Mouse (Mus musculus): ENCODE results near the gene Tmem151b. TPM values are rescaled to one million over a fixed set of nuclear protein-coding genes. Genes with fewer than 3 reads are reported as not detected.
A peak's percentile ranks its signal among the peaks of the same experiment; 100 is the strongest.

Tmem151b gene
- polyA plus RNA-seq, 1 experiment from 2014 or later = 8.5 TPM

GRCm38 (mm10) chr17:45568990-45569389, 19.5 kb upstream of the Tmem151b start:
- H3K9me3 ChIP-seq = no peaks in the 10 kb centered on the region
- peaks cover 59% of the 10 kb centered on the region for H3K4me1 ChIP-seq
- no peaks in the 10 kb centered on the region for H3K27me3 ChIP-seq
- no peak overlapping the region for H3K9ac ChIP-seq
- H3K36me3 ChIP-seq (replicated peaks) = peaks cover 65% of the 10 kb centered on the region
- no peak overlapping the region for H3K4me2 ChIP-seq
- H3K27ac ChIP-seq = no peak overlapping the region
- ATAC-seq (ENCODE audit: low FRiP score) = no peak
- 89% methylated on average over 12 of the region's 12 CpGs for WGBS
- no peak overlapping the region for H3K4me3 ChIP-seq (replicated peaks)

GRCm38 (mm10) chr17:45567162-45567601, 17.7 kb upstream of the Tmem151b start:
- H3K9ac ChIP-seq = no peak overlapping the region
- ATAC-seq (ENCODE audit: low FRiP score) = no peak
- no peaks in the 10 kb centered on the region for H3K27me3 ChIP-seq
- WGBS = 25% methylated on average over 4 of the region's 4 CpGs
- no peak overlapping the region for H3K4me2 ChIP-seq
- H3K9me3 ChIP-seq = no peaks in the 10 kb centered on the region
- H3K4me3 ChIP-seq (replicated peaks) = no peak overlapping the region
- 0 out of 2 replicates have a peak overlapping the region, but pooled peaks have one; percentile 37 for H3K27ac ChIP-seq
- H3K36me3 ChIP-seq (replicated peaks) = peaks cover 65% of the 10 kb centered on the region
- H3K4me1 ChIP-seq = peaks cover 59% of the 10 kb centered on the region

- 69% methylated on average over 18 of the region's 18 CpGs for WGBS
- peaks cover 63% of the 10 kb centered on the region for H3K36me3 ChIP-seq (replicated peaks)
- H3K4me1 ChIP-seq = peaks cover 53% of the 10 kb centered on the region
- no peak overlapping the region for H3K4me3 ChIP-seq (replicated peaks)
- H3K27ac ChIP-seq = 0 out of 2 replicates have a peak overlapping the region, but pooled peaks have one; percentile 37
- no peaks in the 10 kb centered on the region for H3K27me3 ChIP-seq
- ATAC-seq (ENCODE audit: low FRiP score) = no peak
- no peaks in the 10 kb centered on the region for H3K9me3 ChIP-seq
- 0 out of 2 replicates have a peak overlapping the region, but pooled peaks have one; percentile 1 for H3K4me2 ChIP-seq
- no peak overlapping the region for H3K9ac ChIP-seq
These were observed 17.1 kb upstream of the Tmem151b start for GRCm38 (mm10) chr17:45566360-45567161.

- Histone ChIP-seq H3K36me3 (replicated peaks) (peaks cover 57% of the 10 kb centered on the region), H3K4me3 (replicated peaks) (no peak overlapping the region), H3K4me1 (peaks cover 48% of the 10 kb centered on the region), H3K9me3 (no peaks in the 10 kb centered on the region), H3K9ac (no peak overlapping the region), H3K27me3 (no peaks in the 10 kb centered on the region), H3K4me2 (no peak overlapping the region), H3K27ac (0 out of 2 replicates have a peak overlapping the region, but pooled peaks have one; percentile 31)
- ATAC-seq (ENCODE audit: low FRiP score) = no peak
- WGBS = 90% methylated on average over 1 of the region's 1 CpGs
These were observed 16.5 kb upstream of the Tmem151b start for GRCm38 (mm10) chr17:45566031-45566359.

GRCm38 (mm10) chr17:45565103-45565502, 15.6 kb upstream of the Tmem151b start:
- Histone ChIP-seq H3K36me3 (replicated peaks) (peaks cover 48% of the 10 kb centered on the region), H3K9me3 (no peaks in the 10 kb centered on the region), H3K4me3 (replicated peaks) (peak overlapping the region; percentile 83), H3K9ac (peak overlapping the region; percentile 95), H3K27me3 (no peaks in the 10 kb centered on the region), H3K4me1 (peaks cover 44% of the 10 kb centered on the region), H3K4me2 (peak overlapping the region; percentile 74), H3K27ac (0 out of 2 replicates have a peak overlapping the region, but pooled peaks have one; percentile 92)
- WGBS = 93% methylated on average over 11 of the region's 11 CpGs
- ATAC-seq (ENCODE audit: low FRiP score) = no peak

GRCm38 (mm10) chr17:45564531-45565084, 15.1 kb upstream of the Tmem151b start:
- Histone ChIP-seq H3K9ac (peak overlapping the region; percentile 95), H3K4me2 (peak overlapping the region; percentile 74), H3K27ac (peak overlapping the region; percentile 92), H3K4me3 (replicated peaks) (peak overlapping the region; percentile 83), H3K9me3 (no peaks in the 10 kb centered on the region), H3K27me3 (no peaks in the 10 kb centered on the region), H3K4me1 (peaks cover 41% of the 10 kb centered on the region), H3K36me3 (replicated peaks) (peaks cover 43% of the 10 kb centered on the region)
- 13% methylated on average over 18 of the region's 18 CpGs for WGBS
- ATAC-seq (ENCODE audit: low FRiP score) = no peak; the same call in 1 of the 2 replicates

- H3K36me3 ChIP-seq (replicated peaks) = peaks cover 36% of the 10 kb centered on the region
- peak within 1 kb of the TSS; percentile 74 for H3K4me2 ChIP-seq
- H3K27me3 ChIP-seq = no peaks in the 10 kb centered on the region; the same call in 1 of the 2 replicates
- peak within 1 kb of the TSS; percentile 83 for H3K4me3 ChIP-seq (replicated peaks)
- peak within 1 kb of the TSS; percentile 95 for H3K9ac ChIP-seq
- peaks cover 34% of the 10 kb centered on the region for H3K4me1 ChIP-seq
- WGBS = 3% methylated on average over 49 of the region's 61 CpGs
- no peaks in the 10 kb centered on the region for H3K9me3 ChIP-seq
- peak within 1 kb of the TSS; percentile 92 for H3K27ac ChIP-seq
- peak; percentile 90 for ATAC-seq (ENCODE audit: low FRiP score)
These were observed 14.4 kb upstream of the Tmem151b start, which contains the start of gene Slc35b2 for GRCm38 (mm10) chr17:45563655-45564530. Slc35b2 (plus strand) TSS chr17:45563874.

- WGBS = 81% methylated on average over 12 of the region's 12 CpGs
These were observed 13.7 kb upstream of the Tmem151b start for GRCm38 (mm10) chr17:45563216-45563615.

GRCm38 (mm10) chr17:45559732-45560525, 10.5 kb upstream of the Tmem151b start:
- Histone ChIP-seq H3K9ac (no peak overlapping the region), H3K36me3 (replicated peaks) (no peaks in the 10 kb centered on the region), H3K27me3 (peaks cover 24% of the 10 kb centered on the region), H3K4me2 (no peak overlapping the region), H3K27ac (no peak overlapping the region), H3K4me3 (replicated peaks) (no peak overlapping the region), H3K4me1 (peaks cover 27% of the 10 kb centered on the region), H3K9me3 (no peaks in the 10 kb centered on the region)
- WGBS = 91% methylated on average over 15 of the region's 15 CpGs
- no peak for ATAC-seq (ENCODE audit: low FRiP score)

More at GRCm38 (mm10) chr17:45563216-45563615, 13.7 kb upstream of the Tmem151b start:
- no peak for ATAC-seq (ENCODE audit: low FRiP score)
- H3K4me1 ChIP-seq = peaks cover 27% of the 10 kb centered on the region
- H3K9me3 ChIP-seq = no peaks in the 10 kb centered on the region
- H3K4me3 ChIP-seq (replicated peaks) = peak overlapping the region; percentile 83; the same call in 1 of the 2 replicates
- no peak overlapping the region for H3K4me2 ChIP-seq
- H3K36me3 ChIP-seq (replicated peaks) = peaks cover 29% of the 10 kb centered on the region
- H3K9ac ChIP-seq = no peak overlapping the region
- H3K27me3 ChIP-seq = peaks cover under 1% of the 10 kb centered on the region; the same call in 1 of the 2 replicates
- no peak overlapping the region for H3K27ac ChIP-seq

GRCm38 (mm10) chr17:45557998-45558862, 8.8 kb upstream of the Tmem151b start:
- H3K4me1 ChIP-seq = peaks cover 22% of the 10 kb centered on the region
- 75% methylated on average over 16 of the region's 16 CpGs for WGBS
- H3K9me3 ChIP-seq = no peaks in the 10 kb centered on the region
- no peak for ATAC-seq (ENCODE audit: low FRiP score)
- no peak overlapping the region for H3K4me2 ChIP-seq
- peaks cover 36% of the 10 kb centered on the region for H3K27me3 ChIP-seq
- no peaks in the 10 kb centered on the region for H3K36me3 ChIP-seq (replicated peaks)
- no peak overlapping the region for H3K27ac ChIP-seq
- peak overlapping the region; percentile 21; the same call in 1 of the 2 replicates for H3K9ac ChIP-seq
- H3K4me3 ChIP-seq (replicated peaks) = no peak overlapping the region

Measured in forebrain, embryonic 12.5 days (tissue).